Mouse (Mus musculus): ENCODE results near the gene Zdhhc21.

- TF ChIP-seq CTCF (IDR thresholded peaks at IDR 0.05; ENCODE audit: low read depth, low read length): no peak
- no peak for TF ChIP-seq POLR2A (IDR thresholded peaks at IDR 0.05; ENCODE audit: extremely low read depth, insufficient read depth, low read length)
These were observed 41.9 kb downstream of the Zdhhc21 start for GRCm38 (mm10) chr4:82817833-82818232.
